Comparison of ENCODE assay signal across 24 mouse cellular contexts in the genomic region with DNA sequence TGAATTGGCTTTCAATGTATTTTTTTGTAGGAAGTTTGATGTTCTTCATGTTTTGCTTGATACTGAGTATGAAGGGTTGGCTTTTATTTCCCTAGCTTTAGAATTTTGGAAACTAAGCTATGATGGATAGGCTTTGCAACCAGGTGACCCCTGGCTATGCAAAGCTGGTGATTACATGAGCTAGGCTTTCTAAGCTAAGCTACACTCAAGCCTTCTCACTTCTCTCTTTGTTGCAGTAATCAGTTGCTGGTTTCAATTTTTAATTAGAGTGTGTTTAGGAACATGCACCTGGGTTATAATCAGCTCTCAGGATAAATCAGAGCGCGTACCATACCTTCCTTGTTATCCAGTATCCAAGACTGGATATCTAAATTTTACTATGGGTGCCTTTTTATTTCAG. TPM values are rescaled to one million over a fixed set of nuclear protein-coding genes. Genes with fewer than 3 reads are reported as not detected.
A peak's percentile ranks its signal among the peaks of the same experiment; 100 is the strongest.
DNase-seq lines count a peak whose midpoint lies in the region; TF ChIP-seq lines count a peak whose summit lies in the region.
"Had no signal": no experiment of that assay in that cellular context is flagged by ENCODE, and none has a peak within 500 bp of the region (broad histone marks: within the 10 kb centered on the region; RNA-seq: fewer than 3 reads in every experiment).

No protein-coding gene starts in this region.

- H3K27ac ChIP-seq in CH12.LX (ENCODE audit: insufficient read depth, low read depth) = no peak overlapping the region

- no peak overlapping the region for H3K4me3 ChIP-seq in CH12.LX (replicated peaks in 1 of 3; ENCODE audit: low read depth in 2 of 3, low read length in 2 of 3, poor library complexity in 1 of 3)

- TF ChIP-seq CTCF in CH12.LX (conservative IDR thresholded peaks at IDR 0.05 in 1 of 2, IDR thresholded peaks at IDR 0.05 in 1 of 2; ENCODE audit: low read depth in 2 of 2, low read length in 2 of 2) = no peak

- H3K9ac ChIP-seq in CH12.LX (ENCODE audit: insufficient read depth, low read depth) = no peak overlapping the region

- peak; percentile 90 for TF ChIP-seq EP300 in CH12.LX (IDR thresholded peaks at IDR 0.05; ENCODE audit: low read length)

- intact Hi-C loops in gastrocnemius, postnatal 36 days (cut with DNase I) = no loop called here

- H3K4me2 ChIP-seq in CH12.LX (ENCODE audit: insufficient read depth, low read depth, poor library complexity, severe bottlenecking) = no peak overlapping the region

- in situ Hi-C loops in CH12.LX (cut with MboI; ENCODE audit: low pct_ligation_motif_present, low pct_unique_long_range_greater_than_20kb, low sequenced_read_pairs) = no loop called here

- H3K36me3 ChIP-seq in CH12.LX (replicated peaks in 1 of 2; ENCODE audit: control insufficient read depth in 1 of 2, insufficient read depth in 1 of 2, low read length in 1 of 2) = no peaks in the 10 kb centered on the region
- H3K36me3 ChIP-seq: G1E had no signal

- no peaks in the 10 kb centered on the region for H3K79me2 ChIP-seq in CH12.LX (replicated peaks; ENCODE audit: control insufficient read depth, extremely low read depth, insufficient read depth, poor library complexity, severe bottlenecking)

- H3K9me3 ChIP-seq in CH12.LX (replicated peaks; ENCODE audit: low read length) = no peaks in the 10 kb centered on the region
- H3K9me3 ChIP-seq: G1E had no signal

- peak; percentile 62 for DNase-seq in CH12.LX (ENCODE audit: extremely low read depth)
- DNase-seq in gastrocnemius, postnatal 36 days = no peak
- DNase-seq: adrenal gland, adult 2 months; adrenal gland, adult 8-10 months; adrenal gland, postnatal 10 days; adrenal gland, postnatal 14 days; adrenal gland, postnatal 25 days; adrenal gland, postnatal 36 days; B cell, adult 2 months; cerebellum, adult 11 months; cerebellum, adult 11-12 months; cerebellum, adult 18-20 months; cerebellum, adult 2 months; cerebellum, adult 8-10 months had no signal

- H3K4me1 ChIP-seq in CH12.LX (ENCODE audit: control insufficient read depth in 1 of 2, insufficient read depth in 2 of 2) = peaks cover 0 to 43% of the 10 kb centered on the region in 2 experiments; a peak in 2 of 4 replicates

- dilution Hi-C loops in CH12.LX (cut with MboI; ENCODE audit: extremely low pct_ligation_motif_present, extremely low pct_unique_long_range_greater_than_20kb, low sequenced_read_pairs) = no loop called here

- H3K27me3 ChIP-seq in CH12.LX (replicated peaks) = no peaks in the 10 kb centered on the region
- H3K27me3 ChIP-seq: Patski had no signal

- TF ChIP-seq RAD21 in CH12.LX (IDR thresholded peaks at IDR 0.05; ENCODE audit: low read depth, low read length) = no peak

- TF ChIP-seq POLR2A in CH12.LX (IDR thresholded peaks at IDR 0.05; ENCODE audit: low read depth, low read length) = no peak

TF ChIP-seq in CH12.LX, 34 proteins besides CTCF, POLR2A, EP300 and RAD21:
- no peak for TF ChIP-seq MXI1 (IDR thresholded peaks at IDR 0.05; ENCODE audit: low read depth, low read length)
- TF ChIP-seq ZC3H11A (IDR thresholded peaks at IDR 0.05; ENCODE audit: low read depth, low read length) = no peak
- TF ChIP-seq PAX5 (IDR thresholded peaks at IDR 0.05; ENCODE audit: low read length) = no peak
- TF ChIP-seq MAFK (IDR thresholded peaks at IDR 0.05; ENCODE audit: insufficient replicate concordance, low read length) = peak; percentile 66; the same call in 1 of the 2 replicates
- no peak for TF ChIP-seq UBTF (IDR thresholded peaks at IDR 0.05; ENCODE audit: low read depth, low read length)
- TF ChIP-seq JUN (IDR thresholded peaks at IDR 0.05; ENCODE audit: insufficient read depth, low read depth, low read length) = no peak
- no peak for TF ChIP-seq USF1 (IDR thresholded peaks at IDR 0.05; ENCODE audit: low read depth, low read length)
- no peak for TF ChIP-seq RCOR1 (conservative IDR thresholded peaks at IDR 0.05; ENCODE audit: low read depth, low read length)
- no peak for TF ChIP-seq SMC3 (IDR thresholded peaks at IDR 0.05; ENCODE audit: low read depth, low read length)
- TF ChIP-seq ETS1 (conservative IDR thresholded peaks at IDR 0.05; ENCODE audit: low read depth, low read length) = peak; percentile 33; the same call in 1 of the 2 replicates
- peak; percentile 36; the same call in 1 of the 2 replicates for TF ChIP-seq BHLHE40 (IDR thresholded peaks at IDR 0.05; ENCODE audit: low read depth, low read length)
- TF ChIP-seq HCFC1 (IDR thresholded peaks at IDR 0.05; ENCODE audit: low read depth, low read length) = no peak
- TF ChIP-seq USF2 (conservative IDR thresholded peaks at IDR 0.05; ENCODE audit: low read depth, low read length) = no peak
- no peak for TF ChIP-seq NRF1 (IDR thresholded peaks at IDR 0.05; ENCODE audit: low read depth, low read length)
- no peak for TF ChIP-seq ZNF384 (IDR thresholded peaks at IDR 0.05; ENCODE audit: low read depth, low read length)
- no peak for TF ChIP-seq MEF2A (IDR thresholded peaks at IDR 0.05; ENCODE audit: borderline replicate concordance, low read depth, low read length)
- no peak for TF ChIP-seq SIN3A (IDR thresholded peaks at IDR 0.05; ENCODE audit: low read length)
- TF ChIP-seq NELFE (IDR thresholded peaks at IDR 0.05; ENCODE audit: low read depth, low read length) = no peak
- no peak for TF ChIP-seq POLR2AphosphoS2 (IDR thresholded peaks at IDR 0.05; ENCODE audit: low read depth, low read length)
- TF ChIP-seq IRF4 (IDR thresholded peaks at IDR 0.05; ENCODE audit: low read depth, low read length) = peak; percentile 77
- TF ChIP-seq KAT2A (IDR thresholded peaks at IDR 0.05; ENCODE audit: insufficient replicate concordance, low read length) = no peak
- TF ChIP-seq MAX (IDR thresholded peaks at IDR 0.05; ENCODE audit: low read length) = no peak
- no peak for TF ChIP-seq TBP (conservative IDR thresholded peaks at IDR 0.05; ENCODE audit: low read depth, low read length)
- no peak for TF ChIP-seq JUND (conservative IDR thresholded peaks at IDR 0.05; ENCODE audit: low read depth, low read length)
- 0 out of 2 replicates have a peak, but pooled peaks have one; percentile 22 for TF ChIP-seq CHD2 (IDR thresholded peaks at IDR 0.05; ENCODE audit: low read length)
- no peak for TF ChIP-seq CHD1 (IDR thresholded peaks at IDR 0.05; ENCODE audit: low read depth, low read length)
- no peak for TF ChIP-seq GABPA (IDR thresholded peaks at IDR 0.05; ENCODE audit: insufficient replicate concordance, low read depth, low read length)
- TF ChIP-seq TCF12 (IDR thresholded peaks at IDR 0.05; ENCODE audit: low read depth, low read length) = peak; percentile 51; the same call in 1 of the 2 replicates
- TF ChIP-seq E2F4 (IDR thresholded peaks at IDR 0.05; ENCODE audit: insufficient replicate concordance, low read depth, low read length) = no peak
- TF ChIP-seq MAZ (IDR thresholded peaks at IDR 0.05; ENCODE audit: low read depth, low read length) = no peak
- no peak for TF ChIP-seq ZMIZ1 (IDR thresholded peaks at IDR 0.05; ENCODE audit: low read depth, low read length)

RNA-seq across cellular contexts. Expression of a gene that starts 33.0 kb away (rescaled TPM):
- total RNA-seq in CH12.LX (2012; rRNA removed) = not detected in 2 replicates
- total RNA-seq in CH12.LX (2014; rRNA removed) = not detected in 2 replicates
- not detected in 2 replicates for polyA plus RNA-seq in CH12.LX (2012; ENCODE audit: insufficient read length, low read depth)
- not detected for total RNA-seq in gastrocnemius, postnatal 36 days (2021)
- total RNA-seq: adrenal gland, adult 18-20 months; adrenal gland, adult 2 months; adrenal gland, adult 8-10 months; adrenal gland, postnatal 10 days; adrenal gland, postnatal 14 days; adrenal gland, postnatal 25 days; adrenal gland, postnatal 36 days; adrenal gland, postnatal 4 days; ES-E14; G1E; MEL had no signal
- polyA plus RNA-seq: activated CD4-positive, CD25-positive, alpha-beta regulatory T cell, adult 4 months; adrenal gland, adult 2 months; brain, embryonic 14.5 days; C2C12; CD4-positive, CD25-positive, alpha-beta regulatory T cell, adult 4 months; cerebellum, adult 2 months; G1E; Patski had no signal

RNA-seq across cellular contexts. Expression of a gene that starts 50.9 kb away (rescaled TPM):
- total RNA-seq in CH12.LX (2012; rRNA removed) (0.17 and 0.21 TPM in 2 replicates), CH12.LX (2014; rRNA removed) (not detected in 2 replicates)
- 0.16 TPM in 1 of 2 replicates, not detected in the other for polyA plus RNA-seq in CH12.LX (2012; ENCODE audit: insufficient read length, low read depth)
- 1 to 10 TPM; 1.0 to 1.2 TPM for total RNA-seq in gastrocnemius, postnatal 36 days (2021)
- polyA plus RNA-seq: G1E had no signal
